Mouse (Mus musculus) neural tube, embryonic 12.5 days (tissue): ENCODE results near the gene Efcab12. TPM values are rescaled to one million over a fixed set of nuclear protein-coding genes. Genes with fewer than 3 reads are reported as not detected.

Experiments
- ATAC-seq: fragments of 200-750 bp; cut with Nextera tagmentation; 2 replicates; pipeline ENCODE4 v1.8.0; 2017; ENCODE audit warnings: low read depth, mild to moderate bottlenecking, moderate TSS enrichment, moderate library complexity; ENCODE audit not compliant: low FRiP score
- H3K27ac ChIP-seq: fragments of 300-500 bp; sonication (generic); 2 replicates; pipeline ENCODE4 v1.5.1; 2016
- H3K27me3 ChIP-seq: fragments of 300-500 bp; sonication (generic); replicated peaks from 2 replicates; pipeline ENCODE4 v1.6.1; 2016; ENCODE audit warnings: mild to moderate bottlenecking
- H3K36me3 ChIP-seq: fragments of 300-500 bp; sonication (generic); 2 replicates; pipeline ENCODE4 v1.6.1; 2016; ENCODE audit warnings: mild to moderate bottlenecking
- H3K4me1 ChIP-seq: fragments of 300-500 bp; sonication (generic); 2 replicates; pipeline ENCODE4 v1.6.1; 2016
- H3K4me2 ChIP-seq: fragments of 300-500 bp; sonication (generic); replicated peaks from 2 replicates; pipeline ENCODE4 v1.6.1; 2016; ENCODE audit warnings: mild to moderate bottlenecking
- H3K4me3 ChIP-seq: fragments of 300-500 bp; sonication (generic); 2 replicates; pipeline ENCODE4 v1.5.1; 2016
- H3K9ac ChIP-seq: fragments of 300-500 bp; sonication (generic); 2 replicates; pipeline ENCODE4 v1.6.1; 2016; ENCODE audit warnings: mild to moderate bottlenecking
- H3K9me3 ChIP-seq: fragments of 300-500 bp; sonication (generic); 2 replicates; pipeline ENCODE4 v1.6.1; 2016; ENCODE audit warnings: mild to moderate bottlenecking
- WGBS: fragments of 180-500 bp; shearing (Covaris S2); methylation state at CpG from one replicate; pipeline ENCODE4 v1.1.7; 2016; 5-methylcytosine and 5-hydroxymethylcytosine counted together
- polyA plus RNA-seq: library from polyadenylated mRNA; unstranded; fragments of >200 nt; fragmentation: Nextera tagmentation; extraction: Ambion mirVana; gene quantifications from 2 replicates; pipeline ENCODE4 v1.2.1, GENCODE M21; 2016

Efcab12 gene
- polyA plus RNA-seq, 1 experiment from 2014 or later: 2.1 TPM

DNA sequence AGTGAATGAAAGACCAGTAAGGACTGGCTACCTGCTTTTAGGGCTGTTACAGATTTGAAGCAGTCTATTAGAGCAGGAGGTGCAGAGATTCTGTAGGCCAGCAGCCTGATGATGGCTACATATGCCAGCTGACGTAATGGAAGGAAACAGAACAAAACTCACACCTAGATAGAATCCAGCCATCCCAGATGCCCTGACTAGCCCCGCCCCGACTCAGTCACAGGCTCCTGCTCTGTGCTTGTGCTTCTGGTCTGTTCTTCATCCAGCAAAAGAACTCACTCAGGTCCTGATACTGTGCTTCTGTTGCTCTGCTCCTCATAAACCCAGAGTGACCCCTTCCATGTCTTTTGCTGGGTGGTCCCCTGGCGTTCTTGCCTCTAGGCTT lies 18.1 kb upstream of the Efcab12 start:
- H3K27ac ChIP-seq: no peak overlapping the region
- H3K36me3 ChIP-seq: no peaks in the 10 kb centered on the region
- no peaks in the 10 kb centered on the region for H3K9me3 ChIP-seq
- 87% methylated on average over 4 of the region's 4 CpGs for WGBS
- no peaks in the 10 kb centered on the region for H3K27me3 ChIP-seq
- no peak overlapping the region for H3K4me3 ChIP-seq
- no peak overlapping the region for H3K4me2 ChIP-seq
- peaks cover 19% of the 10 kb centered on the region for H3K4me1 ChIP-seq
- no peak for ATAC-seq
- no peak overlapping the region for H3K9ac ChIP-seq

- Histone ChIP-seq H3K4me3 (no peak overlapping the region), H3K9ac (no peak overlapping the region), H3K27me3 (no peaks in the 10 kb centered on the region), H3K4me1 (peaks cover 19% of the 10 kb centered on the region), H3K36me3 (no peaks in the 10 kb centered on the region), H3K9me3 (no peaks in the 10 kb centered on the region), H3K4me2 (no peak overlapping the region), H3K27ac (no peak overlapping the region)
- no peak for ATAC-seq
- WGBS: 90% methylated on average over 3 of the region's 3 CpGs
Measured at GRCm38 (mm10) chr6:115855733-115856360, 17.6 kb upstream of the Efcab12 start.

GRCm38 (mm10) chr6:115854432-115854831 lies 16.2 kb upstream of the Efcab12 start:
- Histone ChIP-seq H3K27me3 (no peaks in the 10 kb centered on the region), H3K27ac (no peak overlapping the region), H3K4me1 (peaks cover 19% of the 10 kb centered on the region), H3K36me3 (no peaks in the 10 kb centered on the region; the same call in 1 of the 2 replicates), H3K9me3 (no peaks in the 10 kb centered on the region), H3K4me2 (no peak overlapping the region), H3K9ac (no peak overlapping the region), H3K4me3 (no peak overlapping the region)
- 74% methylated on average over 2 of the region's 2 CpGs for WGBS
- ATAC-seq: no peak

- no peak for ATAC-seq
Measured at GRCm38 (mm10) chr6:115853985-115854384, 15.8 kb upstream of the Efcab12 start.

DNA sequence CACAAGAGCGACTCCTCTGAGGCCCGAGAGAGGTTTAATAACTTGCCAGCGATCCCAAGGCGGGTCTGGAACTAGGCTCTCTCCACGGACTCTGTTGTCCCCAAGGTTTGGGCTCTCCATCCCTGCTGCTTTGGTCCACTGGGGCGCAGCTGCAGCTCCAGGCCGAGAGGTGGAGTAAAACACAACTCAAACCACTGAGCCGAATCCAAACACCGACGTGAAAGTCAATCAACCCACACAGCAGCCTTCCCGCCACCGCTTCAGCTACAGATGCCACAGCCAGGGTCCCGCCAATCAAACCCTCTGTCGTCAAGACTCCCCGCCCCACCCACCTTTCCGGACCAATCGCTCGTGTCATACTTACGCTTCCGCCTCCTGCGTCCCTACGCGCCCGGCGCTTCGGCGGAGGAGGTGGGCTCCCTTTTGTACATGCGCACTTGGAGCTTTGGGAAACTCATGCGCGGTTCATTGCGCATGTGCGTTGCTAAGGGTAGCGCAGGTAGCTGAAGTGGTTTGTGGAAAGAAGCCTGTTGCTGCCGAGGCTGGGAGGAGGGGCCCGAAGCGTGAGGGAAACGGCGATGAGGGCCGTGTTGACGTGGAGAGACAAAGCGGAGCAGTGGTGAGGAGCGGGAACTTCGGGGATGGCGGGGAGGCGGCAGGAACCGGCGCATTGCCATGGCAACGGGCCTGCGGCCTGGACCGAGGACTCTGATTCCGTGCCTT lies 15.0 kb upstream of the Efcab12 start, which contains the start of the genes Mbd4 and Ift122:
Gene Mbd4 (minus strand): TSS at position 281 of the 723 bp plus-strand sequence.
Gene Ift122 (plus strand): TSS at position 380 of the 723 bp plus-strand sequence.
- Histone ChIP-seq H3K27ac (peak within 1 kb of the TSS; percentile 51), H3K36me3 (peaks cover 11% of the 10 kb centered on the region), H3K4me1 (peaks cover 19% of the 10 kb centered on the region), H3K9me3 (no peaks in the 10 kb centered on the region), H3K9ac (peak within 1 kb of the TSS; percentile 61), H3K4me3 (peak within 1 kb of the TSS; percentile 53), H3K4me2 (peak within 1 kb of the TSS; percentile 71), H3K27me3 (no peaks in the 10 kb centered on the region)
- WGBS: under 1% methylated on average over 51 of the region's 51 CpGs
- peak; percentile 98 for ATAC-seq

More at GRCm38 (mm10) chr6:115853985-115854384, 15.8 kb upstream of the Efcab12 start:
- Histone ChIP-seq H3K4me1 (peaks cover 19% of the 10 kb centered on the region), H3K9ac (peak overlapping the region; percentile 61), H3K27ac (peak overlapping the region; percentile 23; the same call in 1 of the 2 replicates), H3K36me3 (peaks cover 4% of the 10 kb centered on the region), H3K9me3 (no peaks in the 10 kb centered on the region), H3K27me3 (no peaks in the 10 kb centered on the region), H3K4me3 (peak overlapping the region; percentile 53), H3K4me2 (peak overlapping the region; percentile 71)
- 49% methylated on average over 7 of the region's 7 CpGs for WGBS

DNA sequence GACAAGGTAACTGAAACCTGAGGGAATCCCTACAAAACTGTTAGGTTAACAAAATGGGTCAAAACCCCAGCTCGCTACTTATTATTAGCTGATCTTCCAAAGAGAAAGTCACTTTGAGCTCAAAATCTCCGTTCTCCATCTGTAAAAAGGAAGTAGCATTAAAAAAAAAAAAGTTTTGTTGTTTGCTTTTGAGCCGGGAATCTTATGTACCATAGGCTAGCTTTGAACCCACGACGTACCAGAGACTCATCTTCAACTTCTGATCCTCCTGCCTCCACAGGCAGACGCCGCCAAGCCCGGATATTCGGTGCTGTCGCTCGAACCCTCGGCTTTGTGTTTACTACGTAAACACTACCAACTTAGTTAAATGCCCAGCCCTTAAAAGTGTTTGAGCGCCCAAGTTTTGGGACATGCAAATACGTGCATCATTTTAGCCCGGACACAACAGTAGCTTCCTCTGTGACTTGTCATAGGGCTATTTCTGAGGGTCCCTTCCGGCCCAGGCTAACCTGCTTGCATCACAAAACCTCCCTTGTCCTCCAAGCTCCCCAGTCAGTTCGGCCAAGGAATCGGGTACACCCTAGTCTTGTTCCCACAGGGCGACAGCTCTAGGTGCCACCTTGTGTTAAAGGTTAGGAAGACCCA lies 14.4 kb upstream of the Efcab12 start:
- Histone ChIP-seq H3K4me3 (peak overlapping the region; percentile 53), H3K9me3 (no peaks in the 10 kb centered on the region), H3K9ac (peak overlapping the region; percentile 61), H3K36me3 (peaks cover 14% of the 10 kb centered on the region), H3K4me2 (peak overlapping the region; percentile 71), H3K4me1 (peaks cover 19% of the 10 kb centered on the region), H3K27me3 (no peaks in the 10 kb centered on the region), H3K27ac (peak overlapping the region; percentile 51)
- 5% methylated on average over 20 of the region's 20 CpGs for WGBS
- no peak for ATAC-seq

DNA sequence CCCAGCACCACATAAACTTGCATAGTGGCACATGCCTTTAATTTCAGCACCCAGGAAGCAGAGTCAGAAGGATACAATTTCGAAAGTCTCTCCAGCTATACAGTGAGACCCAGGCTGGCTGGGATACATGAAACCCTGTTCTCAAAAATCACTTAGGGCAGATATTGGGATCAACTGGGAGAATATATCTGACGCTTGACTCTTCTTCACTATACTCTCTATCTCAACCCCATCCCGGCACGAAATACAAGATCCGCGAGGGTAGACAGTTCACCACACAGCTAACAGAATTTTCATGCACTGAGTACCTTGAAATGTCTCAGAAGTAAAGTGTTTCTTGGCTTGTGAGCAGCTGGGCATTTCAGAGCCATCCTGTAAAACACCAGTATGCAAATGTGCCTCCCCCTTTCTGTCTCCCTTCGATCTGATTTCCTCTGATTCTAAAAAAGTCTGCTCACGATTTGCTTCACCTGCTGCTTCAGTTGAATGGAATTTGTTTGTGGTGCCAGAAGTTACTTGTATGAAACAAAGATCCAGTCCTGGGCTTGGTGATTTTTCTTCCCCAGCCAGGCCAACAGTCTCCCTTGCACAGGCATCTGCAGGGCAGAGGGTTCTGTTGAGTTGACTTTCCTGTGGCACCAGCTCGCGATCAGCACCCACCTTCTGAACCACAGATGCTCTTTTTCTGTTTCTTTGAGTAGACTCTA lies 10.5 kb upstream of the Efcab12 start:
- Histone ChIP-seq H3K27me3 (no peaks in the 10 kb centered on the region), H3K9ac (no peak overlapping the region), H3K36me3 (peaks cover 24% of the 10 kb centered on the region), H3K4me2 (no peak overlapping the region), H3K9me3 (no peaks in the 10 kb centered on the region), H3K27ac (no peak overlapping the region), H3K4me1 (peaks cover 13% of the 10 kb centered on the region; the same call in 1 of the 2 replicates), H3K4me3 (no peak overlapping the region)
- 93% methylated on average over 10 of the region's 10 CpGs for WGBS
- no peak for ATAC-seq

- Histone ChIP-seq H3K9me3 (no peaks in the 10 kb centered on the region), H3K4me1 (0 out of 2 replicates have a peak, but pooled peaks cover 1% of the 10 kb centered on the region), H3K4me3 (no peak overlapping the region), H3K27ac (no peak overlapping the region), H3K36me3 (peaks cover 39% of the 10 kb centered on the region), H3K4me2 (no peak overlapping the region), H3K27me3 (no peaks in the 10 kb centered on the region), H3K9ac (no peak overlapping the region)
- WGBS: 45% methylated on average over 8 of the region's 8 CpGs
- ATAC-seq: no peak
Measured at GRCm38 (mm10) chr6:115846640-115847411, 8.6 kb upstream of the Efcab12 start.

DNA sequence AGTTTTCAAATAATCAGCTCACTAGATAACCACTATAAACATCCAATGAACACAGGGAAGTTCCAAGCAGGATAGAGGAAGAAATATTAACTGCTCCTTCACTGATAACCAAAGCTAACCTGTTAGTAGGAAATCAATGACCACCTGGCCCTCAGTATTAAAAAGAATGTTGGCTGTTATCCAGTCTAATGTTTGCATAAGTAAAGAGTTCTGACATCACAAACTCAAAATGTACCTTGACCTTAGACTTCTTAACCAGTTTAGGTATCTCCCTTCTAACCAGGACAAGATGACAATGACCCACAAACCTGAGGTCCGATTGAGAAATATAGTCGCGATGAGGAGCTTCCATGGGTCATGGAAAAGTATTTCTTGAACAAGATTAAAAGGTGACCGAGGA lies 6.8 kb upstream of the Efcab12 start:
- H3K4me2 ChIP-seq: no peak overlapping the region
- WGBS: 95% methylated on average over 4 of the region's 4 CpGs
- ATAC-seq: no peak
- H3K9ac ChIP-seq: no peak overlapping the region
- no peaks in the 10 kb centered on the region for H3K9me3 ChIP-seq
- H3K4me3 ChIP-seq: no peak overlapping the region
- no peaks in the 10 kb centered on the region for H3K4me1 ChIP-seq
- H3K27me3 ChIP-seq: no peaks in the 10 kb centered on the region
- peaks cover 42% of the 10 kb centered on the region for H3K36me3 ChIP-seq
- no peak overlapping the region for H3K27ac ChIP-seq

GRCm38 (mm10) chr6:115838745-115839144 lies 533 bp upstream of the Efcab12 start:
- 79% methylated on average over 5 of the region's 5 CpGs for WGBS
- H3K9ac ChIP-seq: no peak overlapping the region
- H3K4me3 ChIP-seq: no peak overlapping the region
- H3K4me1 ChIP-seq: peaks cover 6% of the 10 kb centered on the region; the same call in 1 of the 2 replicates
- peak overlapping the region; percentile 73 for H3K4me2 ChIP-seq
- H3K27ac ChIP-seq: no peak overlapping the region
- no peak for ATAC-seq
- no peaks in the 10 kb centered on the region for H3K27me3 ChIP-seq
- no peaks in the 10 kb centered on the region for H3K9me3 ChIP-seq
- H3K36me3 ChIP-seq: peaks cover 18% of the 10 kb centered on the region

- Histone ChIP-seq H3K27me3 (no peaks in the 10 kb centered on the region), H3K9ac (no peak overlapping the region), H3K36me3 (no peaks in the 10 kb centered on the region), H3K9me3 (no peaks in the 10 kb centered on the region), H3K27ac (no peak overlapping the region), H3K4me1 (peaks cover 6% of the 10 kb centered on the region; the same call in 1 of the 2 replicates), H3K4me2 (no peak overlapping the region), H3K4me3 (no peak overlapping the region)
- ATAC-seq: no peak
Measured at GRCm38 (mm10) chr6:115833861-115834260, 4.4 kb downstream of the Efcab12 start.
